Mouse (Mus musculus): ENCODE data around the gene Acox2.

Gene Acox2

DNA sequence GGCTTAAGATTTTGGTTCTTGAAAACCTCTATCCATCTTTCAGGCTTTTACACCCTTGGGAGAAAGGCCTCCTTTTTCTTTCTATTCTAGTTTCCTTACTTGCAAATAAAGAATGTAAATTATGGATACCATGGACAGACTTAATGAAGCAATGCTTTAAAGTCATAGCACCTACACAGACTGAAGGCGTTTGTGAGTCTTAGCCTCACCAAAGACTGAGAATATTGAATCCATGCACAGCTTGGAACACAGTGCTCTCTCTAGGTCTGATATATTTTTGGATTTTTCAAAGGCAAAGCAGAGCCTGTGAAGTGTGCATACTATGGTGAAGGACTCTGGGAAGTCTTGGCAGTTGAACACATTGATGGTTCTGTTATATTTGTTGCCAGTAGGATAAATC, 9.9 kb downstream of the Acox2 start:
- no peak for DNase-seq (ENCODE audit: low spot score in 2 of 2)

DNA sequence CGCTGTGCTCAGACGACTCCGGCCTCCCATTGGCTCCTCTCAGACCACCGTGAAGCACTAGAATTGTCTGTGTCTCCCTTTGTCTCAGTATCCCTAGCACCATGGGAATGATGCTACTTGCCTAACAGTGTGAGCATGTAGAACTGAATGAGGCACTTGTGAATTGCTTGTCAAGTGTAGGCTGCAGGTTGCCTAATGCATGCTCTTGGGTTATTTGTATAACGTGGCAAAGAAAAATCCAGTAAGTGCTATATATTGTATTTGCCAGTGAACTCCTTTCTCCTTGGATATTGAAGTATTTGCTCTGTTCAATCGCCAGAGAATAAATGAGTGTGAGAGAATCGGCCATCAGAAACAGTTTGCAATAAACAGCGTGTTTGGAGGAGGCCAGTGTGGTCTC, 12.3 kb downstream of the Acox2 start:
- DNase-seq (ENCODE audit: low spot score in 2 of 2) = no peak

DNA sequence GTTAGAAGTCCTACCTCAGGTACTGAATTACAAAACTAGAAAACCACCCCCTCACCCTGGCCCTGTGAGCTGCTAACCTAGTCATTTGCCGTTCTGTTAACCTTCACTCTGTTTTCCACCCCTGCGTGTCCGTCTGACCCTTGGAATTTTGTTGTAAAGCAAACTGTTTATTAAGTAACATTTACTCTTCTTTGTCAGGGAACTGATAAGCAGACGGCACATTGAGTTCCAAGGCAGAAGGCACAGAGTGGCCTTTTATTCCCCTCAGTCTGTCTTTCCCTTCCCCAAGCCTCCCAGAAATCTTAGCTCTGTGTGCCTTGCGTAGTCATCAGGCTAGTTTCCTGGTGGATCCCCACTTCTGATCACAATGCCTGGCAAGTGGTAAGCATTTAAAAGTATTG, 14.9 kb downstream of the Acox2 start:
- DNase-seq (ENCODE audit: low spot score in 2 of 2) = no peak

DNA sequence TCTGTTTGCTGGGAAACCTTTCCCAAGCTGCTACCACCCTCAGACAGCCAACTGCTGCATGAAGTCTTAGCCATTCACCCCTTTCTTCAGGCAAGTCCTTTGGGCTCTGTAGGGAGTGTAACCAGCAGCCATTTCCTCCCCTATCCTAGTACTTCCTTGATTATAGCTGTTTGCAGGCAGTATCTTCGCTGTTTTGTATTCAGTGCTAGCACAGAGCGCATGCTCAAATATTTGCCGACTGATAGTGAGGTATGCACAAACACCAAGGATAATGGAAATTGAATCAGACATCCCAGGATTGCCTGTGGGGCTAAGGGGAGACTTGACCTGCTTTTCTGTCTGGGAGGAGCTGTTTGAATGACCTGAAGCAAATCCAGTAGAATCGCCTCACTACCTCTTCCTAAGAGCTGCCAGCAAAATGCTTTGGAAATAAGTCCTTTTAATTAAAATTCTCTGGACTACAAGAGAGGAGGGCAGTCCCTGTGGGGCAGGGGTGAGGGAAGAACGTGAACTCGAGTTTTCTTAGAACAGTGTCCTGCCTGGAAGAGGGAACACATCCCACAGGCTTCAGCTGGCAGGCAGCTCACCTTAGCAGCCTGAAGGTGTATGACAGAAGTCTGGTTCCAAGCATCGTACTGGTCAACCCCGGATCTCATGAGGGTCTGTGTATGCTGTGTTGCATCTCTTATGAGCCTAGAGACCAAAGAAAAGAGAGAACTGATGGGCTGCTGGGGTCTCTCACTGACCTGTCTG, 15.8 kb downstream of the Acox2 start:
- DNase-seq (ENCODE audit: low spot score in 2 of 2) = no peak

DNA sequence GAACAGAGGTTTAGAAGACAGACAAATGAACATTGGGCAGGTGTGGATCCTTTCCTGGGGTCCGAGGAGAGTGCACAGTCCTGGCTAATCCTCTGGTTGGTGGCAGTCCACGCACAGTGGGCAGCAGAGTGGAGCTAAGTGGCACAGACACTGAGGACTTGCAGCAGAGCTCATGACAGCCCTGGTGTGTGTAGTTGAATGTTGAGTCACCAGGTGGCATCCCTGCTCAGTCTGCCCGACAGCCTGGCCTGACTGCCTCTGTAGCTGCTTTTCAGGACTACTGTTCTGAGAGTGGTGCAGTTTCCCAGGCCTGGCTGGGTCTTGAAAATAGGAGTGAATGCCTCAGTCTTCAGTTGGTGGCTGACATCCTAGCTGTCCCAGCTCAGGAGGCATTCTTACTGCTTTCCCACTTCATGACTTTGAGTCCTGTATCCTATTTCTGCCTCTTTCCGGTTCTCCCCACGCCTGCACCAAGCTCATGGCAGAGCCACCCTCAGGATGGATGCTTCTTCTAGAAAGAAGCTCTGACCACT, 16.7 kb downstream of the Acox2 start:
- no peak for DNase-seq (ENCODE audit: low spot score in 2 of 2)

DNA sequence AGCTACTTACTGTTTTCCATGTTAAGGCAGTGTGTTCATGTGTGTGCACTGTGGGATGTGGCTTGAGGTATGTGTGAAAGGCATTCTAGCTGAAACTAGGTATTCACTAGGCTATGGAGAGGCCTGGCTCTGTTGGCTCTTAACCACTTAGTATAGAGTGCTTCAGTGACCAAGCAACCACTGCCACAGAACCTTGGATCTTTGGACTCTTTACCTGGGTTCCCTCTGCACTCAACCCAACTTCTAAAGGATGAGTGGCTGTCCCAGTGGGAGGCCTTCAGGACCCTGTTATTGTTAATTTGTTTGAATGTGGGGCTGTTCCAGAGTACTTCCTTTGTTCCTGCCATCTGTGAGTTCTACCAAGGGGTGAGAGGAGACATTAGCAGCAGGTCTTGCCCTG, 17.3 kb downstream of the Acox2 start:
- DNase-seq (ENCODE audit: low spot score in 2 of 2) = no peak

DNA sequence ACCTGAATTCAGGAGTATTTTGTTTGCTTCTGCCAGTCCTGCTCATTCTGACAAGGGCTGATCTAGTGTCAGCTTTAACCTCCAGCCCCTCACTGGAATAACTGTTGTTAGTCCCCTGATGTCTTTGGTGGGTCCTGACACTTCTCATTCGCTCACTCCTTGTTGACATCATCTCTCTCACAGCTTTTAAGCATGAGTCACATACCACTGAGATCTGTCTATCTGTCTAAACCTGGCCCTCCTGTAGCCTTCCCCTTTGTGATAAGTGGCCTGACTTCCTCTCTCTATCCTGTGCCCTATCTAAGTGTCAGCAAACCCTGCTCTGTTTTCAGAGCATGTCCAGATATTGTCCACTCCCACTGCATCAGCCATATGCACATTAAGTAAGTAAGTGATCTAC, 25.9 kb downstream of the Acox2 start:
- DNase-seq (ENCODE audit: low spot score in 2 of 2) = no peak

DNA sequence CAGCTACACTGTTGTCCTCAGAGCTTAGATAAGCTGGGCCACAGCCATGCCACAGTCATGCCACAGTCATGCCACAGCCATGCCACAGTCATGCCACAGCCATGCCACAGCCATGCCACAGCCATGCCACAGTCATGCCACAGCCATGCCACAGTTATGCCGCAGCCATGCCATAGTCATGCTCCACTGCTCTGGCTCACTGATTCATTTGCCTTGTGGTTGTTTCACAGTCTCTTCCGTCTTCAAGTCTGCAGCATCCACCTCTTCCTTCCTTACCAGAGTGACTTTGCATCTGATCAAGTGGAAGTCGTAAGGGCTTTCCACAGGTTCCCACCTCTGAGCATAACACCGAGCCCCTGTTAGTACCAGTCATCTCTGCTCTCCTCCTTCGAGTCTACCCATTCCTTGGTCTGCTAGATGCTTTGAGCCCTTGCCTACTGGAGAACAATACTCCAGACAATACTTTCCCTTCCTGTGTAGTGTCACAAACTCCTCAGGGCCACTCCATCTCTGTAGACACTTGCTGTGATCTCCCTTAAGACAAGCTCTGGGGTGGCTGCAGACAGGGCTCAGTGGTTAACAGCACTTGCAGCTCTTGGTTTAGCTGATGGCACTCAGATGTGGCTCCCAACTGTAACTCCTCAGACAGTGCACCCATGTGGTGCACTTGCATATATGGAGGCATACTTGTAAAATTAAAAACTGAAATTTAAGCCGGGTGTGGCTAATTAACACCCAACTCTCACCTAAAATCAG, 26.8 kb downstream of the Acox2 start:
- no peak for DNase-seq (ENCODE audit: low spot score in 2 of 2)

DNA sequence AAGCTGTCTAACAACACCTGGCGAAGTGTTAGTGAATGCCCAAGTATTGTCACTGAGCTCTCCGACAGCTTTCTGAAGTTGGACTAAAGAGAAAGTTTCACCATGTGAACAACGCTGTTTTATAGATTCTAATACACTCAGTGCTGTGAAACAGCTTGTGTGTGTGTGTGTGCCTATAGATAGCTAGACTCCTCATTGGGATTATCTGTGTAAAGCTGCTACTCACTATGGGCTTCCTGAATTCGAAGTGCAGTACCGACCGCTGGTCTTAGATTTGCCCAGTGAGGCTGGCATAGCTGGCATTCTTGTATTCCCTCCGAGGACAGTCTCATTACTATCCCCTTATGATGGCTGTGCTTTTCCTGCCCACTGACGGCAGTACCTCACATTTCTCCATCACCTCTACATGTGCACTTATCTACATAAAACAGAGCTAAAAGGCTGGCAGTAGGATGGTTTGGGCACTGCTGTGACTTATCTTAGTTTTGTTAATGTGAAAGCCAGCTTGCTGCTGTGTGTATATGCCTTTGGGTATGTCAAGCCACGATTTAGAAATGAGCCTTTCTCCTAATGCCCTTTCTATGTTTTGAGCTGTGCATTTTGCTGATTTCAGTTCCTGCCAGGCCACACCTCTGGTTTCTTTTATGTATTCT, 29.7 kb downstream of the Acox2 start:
- DNase-seq (ENCODE audit: low spot score in 2 of 2) = no peak

DNA sequence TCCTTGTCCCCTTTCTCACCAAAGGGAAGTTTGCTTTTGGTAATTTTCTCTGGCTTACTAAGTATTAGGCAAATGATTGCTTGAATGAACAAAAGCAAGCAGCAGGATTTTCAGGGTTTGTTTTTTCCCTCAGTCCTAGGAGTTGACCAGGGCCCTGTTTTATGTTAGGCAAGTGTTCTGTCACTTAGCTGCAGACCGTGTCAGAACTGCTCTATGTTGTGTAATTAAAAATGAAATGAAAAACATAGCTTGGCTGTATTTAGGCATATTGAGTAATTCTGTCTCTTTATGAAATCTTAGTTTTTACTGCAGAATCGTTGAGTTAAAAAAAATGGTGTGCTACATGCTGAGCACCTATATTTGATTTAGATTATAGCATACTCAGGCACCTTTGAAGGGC, 34.3 kb downstream of the Acox2 start:
- DNase-seq (ENCODE audit: low spot score in 2 of 2) = no peak

DNA sequence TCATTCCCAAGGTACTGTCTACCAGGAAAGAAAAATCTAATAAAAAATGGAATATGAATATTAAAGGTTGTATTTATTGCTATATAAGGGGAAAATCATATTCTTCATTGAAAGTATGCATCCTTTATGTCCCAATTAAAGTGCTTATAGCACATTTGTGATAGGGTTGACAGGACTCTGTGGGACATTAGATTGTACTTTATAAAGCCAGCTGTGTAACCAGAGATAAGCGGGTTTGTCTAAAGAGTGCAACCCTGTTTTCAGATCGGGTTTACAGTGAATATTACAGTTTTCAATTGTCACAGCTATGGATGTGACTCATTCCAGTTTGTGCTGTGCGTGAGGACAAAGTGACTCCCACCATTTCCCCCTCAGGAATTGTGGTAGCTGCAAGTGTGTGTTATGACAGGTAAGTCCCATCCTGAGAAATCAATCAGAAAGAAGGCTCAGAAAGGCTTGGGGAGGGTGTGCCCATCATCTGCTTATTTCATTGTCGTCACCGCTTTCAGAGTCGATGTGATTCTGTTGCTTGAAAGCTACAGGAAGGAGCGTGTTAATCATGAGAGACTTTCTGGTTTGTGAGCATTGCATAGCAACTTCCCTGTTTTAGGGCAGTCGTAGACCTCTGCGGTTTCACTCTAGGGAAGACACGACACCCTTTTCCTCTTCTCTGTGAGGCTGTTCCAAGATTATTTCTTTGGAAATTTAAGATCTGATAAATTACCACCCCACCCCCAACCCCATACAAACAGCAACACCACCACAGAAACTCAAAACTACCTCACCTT, 35.5 kb downstream of the Acox2 start:
- DNase-seq (ENCODE audit: low spot score in 2 of 2) = no peak

DNA sequence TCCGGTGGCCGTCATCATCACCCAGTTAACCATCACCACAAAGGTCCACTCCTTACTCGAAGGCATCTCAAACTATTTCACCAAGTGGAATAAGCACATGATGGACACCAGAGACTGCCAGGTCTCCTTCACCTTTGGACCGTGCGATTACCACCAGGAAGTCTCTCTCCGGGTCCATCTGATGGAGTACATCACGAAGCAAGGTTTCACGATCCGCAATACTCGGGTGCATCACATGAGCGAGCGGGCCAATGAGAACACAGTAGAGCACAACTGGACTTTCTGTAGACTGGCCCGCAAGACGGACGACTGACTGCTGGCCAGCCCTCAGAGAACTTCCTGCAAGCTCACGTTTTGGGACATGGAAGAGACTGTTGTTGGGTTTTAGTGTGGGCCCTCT, 36.6 kb downstream of the Acox2 start:
- no peak for DNase-seq (ENCODE audit: low spot score in 2 of 2)

DNA sequence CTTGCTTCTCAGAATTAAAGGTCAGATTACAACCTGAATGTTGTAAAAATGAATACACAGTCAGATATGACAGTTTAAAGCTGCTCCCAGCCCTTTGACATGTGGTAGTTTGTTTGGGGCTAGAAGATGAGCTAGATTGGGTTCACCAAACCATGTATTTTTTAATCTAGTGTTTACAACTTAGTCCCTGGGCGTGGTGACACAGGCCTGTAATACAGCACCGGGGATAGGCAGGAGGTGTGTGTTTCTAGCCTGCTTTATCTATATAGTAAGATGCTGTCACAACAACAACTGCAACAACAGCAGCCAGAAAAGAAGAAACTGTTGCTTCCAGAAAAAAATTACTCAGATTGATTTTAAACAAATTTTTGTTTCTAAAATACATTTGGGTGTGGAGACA, 38.2 kb downstream of the Acox2 start:
- DNase-seq (ENCODE audit: low spot score in 2 of 2) = no peak

DNA sequence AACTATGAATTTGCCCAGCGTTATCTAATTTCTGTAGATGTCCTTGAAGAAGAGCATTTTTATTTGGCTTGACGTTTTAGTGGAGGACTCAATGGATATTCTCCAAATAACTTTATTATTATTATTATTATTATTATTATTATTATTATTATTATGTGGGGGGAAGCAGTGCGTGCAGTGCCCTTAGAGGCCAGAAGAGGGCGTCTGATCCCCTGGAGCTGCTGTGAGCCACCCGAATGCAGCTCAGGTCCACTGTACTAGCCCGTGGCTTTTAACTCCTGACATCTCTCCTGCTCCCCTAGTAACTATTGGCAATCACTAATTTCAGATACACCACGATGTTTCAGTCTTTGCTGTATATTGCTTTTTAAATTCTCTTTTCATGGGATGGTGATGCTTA, 38.8 kb downstream of the Acox2 start:
- DNase-seq (ENCODE audit: low spot score in 2 of 2) = peak in 1 of 2 experiments; percentile 64

DNA sequence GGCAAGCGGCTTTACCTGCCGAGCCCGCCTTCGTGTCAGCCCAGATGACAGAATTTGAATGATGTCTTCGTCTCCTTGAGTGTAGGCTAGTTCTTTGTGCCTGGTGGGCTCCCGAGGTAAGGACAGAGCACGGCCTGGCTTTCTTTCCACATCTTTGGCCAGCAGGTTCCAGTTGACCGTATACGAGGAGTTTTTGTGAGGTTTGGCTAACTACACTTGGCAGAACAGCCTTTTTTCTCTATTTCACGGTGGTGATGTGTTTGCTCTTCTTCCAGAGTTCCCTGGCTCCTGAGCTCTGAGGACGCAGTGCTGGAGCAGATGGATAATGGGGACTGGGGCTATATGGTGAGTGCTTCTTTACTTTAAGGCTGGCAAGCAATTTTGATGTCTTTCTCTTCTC, 39.3 kb downstream of the Acox2 start:
- no peak for DNase-seq (ENCODE audit: low spot score in 2 of 2)

DNA sequence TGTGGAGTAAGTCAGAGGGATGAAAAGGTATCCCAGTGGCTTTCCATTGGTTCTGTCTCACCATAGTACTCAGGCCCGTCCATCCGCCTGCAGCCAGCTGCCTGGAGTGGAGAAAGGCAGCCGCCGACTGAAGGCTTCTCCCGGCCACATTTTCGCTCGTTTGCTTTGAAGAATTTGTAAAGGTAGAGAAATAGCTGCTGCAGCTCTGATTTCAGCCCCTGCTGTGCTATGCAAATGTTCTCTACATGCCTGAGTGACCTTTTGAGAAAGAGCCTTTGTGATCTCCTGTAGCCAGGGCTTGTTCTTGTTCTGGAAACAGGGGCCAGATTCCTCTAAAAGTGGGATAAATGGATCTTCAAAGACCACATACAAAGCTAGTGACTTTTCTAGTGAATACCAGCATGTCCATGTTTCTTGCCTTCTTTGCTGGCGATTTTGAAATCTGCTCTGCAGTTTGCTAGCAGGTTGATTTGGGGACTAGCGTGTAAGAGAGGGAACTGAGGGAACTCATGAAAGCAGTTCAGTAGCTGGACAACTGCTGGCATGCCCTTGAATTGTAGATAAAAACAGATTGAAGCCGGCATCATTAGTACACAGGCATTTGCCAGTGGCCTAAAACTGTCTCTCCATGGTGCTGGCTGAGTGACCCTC, 40.3 kb downstream of the Acox2 start:
- no peak for DNase-seq (ENCODE audit: low spot score in 2 of 2)

DNA sequence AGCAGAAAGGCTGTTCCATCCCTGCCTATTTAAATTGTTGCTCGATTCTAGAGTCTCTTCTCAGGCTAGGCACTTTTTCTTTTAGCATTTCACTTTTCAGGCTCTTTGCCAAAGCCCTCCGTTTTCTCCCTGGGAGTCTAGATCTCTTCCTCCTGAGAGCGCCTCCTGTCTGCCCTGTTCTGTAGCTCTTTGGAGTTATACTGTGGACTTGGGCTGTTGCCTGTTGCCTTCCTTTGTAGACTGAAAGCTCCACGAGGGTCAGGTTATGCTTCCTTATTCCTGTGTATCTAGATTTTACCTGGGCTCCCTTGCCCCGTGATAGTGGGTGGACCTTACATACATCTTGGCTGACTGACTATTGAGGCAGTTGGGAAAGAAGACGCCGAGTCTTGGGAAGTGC, 40.9 kb downstream of the Acox2 start:
- DNase-seq (ENCODE audit: low spot score in 2 of 2) = no peak

DNA sequence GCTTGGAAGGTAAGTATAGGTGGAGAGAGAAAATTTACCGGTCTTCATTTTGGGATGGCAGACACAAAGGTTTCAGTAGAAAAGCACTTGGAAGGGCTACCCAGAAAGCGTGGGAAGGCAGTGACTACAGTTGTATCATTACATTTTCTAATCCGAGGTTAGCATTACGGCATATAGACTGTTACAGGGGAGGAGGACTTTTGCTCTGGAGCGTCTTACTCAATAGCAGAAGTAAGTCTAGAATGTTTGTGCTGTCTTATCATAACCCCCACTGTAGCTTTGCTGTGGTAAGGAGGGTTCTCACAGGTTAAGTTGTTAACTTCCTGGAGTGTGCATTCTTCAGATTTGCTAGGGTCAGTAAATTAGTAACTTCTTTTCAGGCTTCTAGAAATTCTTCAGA, 43.1 kb downstream of the Acox2 start:
- no peak for DNase-seq (ENCODE audit: low spot score in 2 of 2)

DNA sequence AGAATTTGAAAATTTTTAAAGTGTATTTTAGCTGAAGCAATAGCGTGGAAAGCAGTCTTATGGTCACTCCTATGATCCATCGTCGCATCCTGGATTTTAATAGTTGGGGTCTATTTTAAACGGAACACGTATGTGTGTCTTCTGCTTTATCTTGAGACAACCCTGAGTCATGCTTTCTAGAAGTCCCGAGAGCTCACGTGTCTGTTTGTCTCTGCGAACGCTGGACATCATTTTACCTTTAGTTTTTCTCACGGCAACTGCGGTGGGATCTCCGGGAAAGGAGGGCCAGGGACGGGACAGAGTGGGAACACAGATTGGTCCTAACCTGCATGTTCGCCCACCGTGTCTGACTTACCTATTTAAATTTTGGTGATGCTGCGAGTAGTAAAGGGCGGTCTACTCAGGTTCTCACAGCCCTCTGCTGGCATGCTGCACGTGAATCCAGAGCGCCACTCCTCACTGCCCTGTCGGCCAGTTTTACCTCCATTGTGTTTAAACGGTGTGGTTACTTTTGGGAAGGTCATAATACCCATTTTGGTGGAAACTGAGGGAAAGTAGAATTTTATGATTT, 43.9 kb downstream of the Acox2 start:
- DNase-seq (ENCODE audit: low spot score in 2 of 2) = no peak

DNA sequence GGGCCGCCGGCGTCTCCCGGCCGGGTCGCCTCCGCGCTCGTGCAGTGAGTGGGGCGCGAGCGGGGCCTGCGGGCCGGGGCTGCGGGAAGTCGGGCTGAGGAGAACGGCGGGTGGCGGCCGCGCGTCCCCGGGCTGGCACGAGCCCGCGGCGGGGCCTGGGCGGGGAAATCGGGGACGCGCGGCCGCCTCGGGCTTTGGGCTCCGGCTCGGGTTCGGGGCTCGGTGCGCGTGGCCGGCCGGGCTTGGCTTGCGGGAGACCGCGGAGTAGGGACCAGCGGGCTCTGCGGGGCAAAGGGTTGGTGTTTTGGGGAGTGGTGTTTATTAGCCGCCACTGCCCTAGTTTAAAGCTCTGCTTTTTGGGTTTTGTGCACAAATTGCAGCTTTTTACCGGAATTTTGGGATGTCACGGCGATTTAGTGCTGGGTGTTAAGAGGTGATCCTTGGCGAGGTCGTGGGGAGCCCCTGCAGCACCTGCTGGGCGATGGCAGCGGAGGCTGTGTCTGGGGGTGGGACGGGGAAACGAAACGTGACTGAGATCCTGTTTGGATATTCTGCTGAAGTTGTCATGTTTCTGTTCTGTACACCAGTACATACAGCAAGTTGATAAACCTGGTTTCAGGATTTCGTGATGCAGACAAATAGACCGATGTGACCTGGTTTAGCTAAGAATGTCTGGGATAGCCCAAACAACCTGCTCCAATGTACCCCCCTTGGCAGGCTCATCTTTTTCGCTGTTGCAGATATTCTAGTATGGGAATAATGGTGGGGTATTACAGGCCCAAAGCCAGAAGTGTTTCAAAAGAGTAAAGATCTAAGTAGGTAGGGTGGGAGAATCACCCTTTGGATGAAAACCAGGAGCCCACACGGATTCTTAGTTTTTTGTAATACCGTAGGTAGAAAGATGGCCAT, 44.6 kb downstream of the Acox2 start:
- peak; percentile 73 to 77 for DNase-seq (ENCODE audit: low spot score in 2 of 2)

Measured in spleen, postnatal 10 days (tissue).